ENCODE assay signal across 26 mouse cellular contexts in the genomic region with DNA sequence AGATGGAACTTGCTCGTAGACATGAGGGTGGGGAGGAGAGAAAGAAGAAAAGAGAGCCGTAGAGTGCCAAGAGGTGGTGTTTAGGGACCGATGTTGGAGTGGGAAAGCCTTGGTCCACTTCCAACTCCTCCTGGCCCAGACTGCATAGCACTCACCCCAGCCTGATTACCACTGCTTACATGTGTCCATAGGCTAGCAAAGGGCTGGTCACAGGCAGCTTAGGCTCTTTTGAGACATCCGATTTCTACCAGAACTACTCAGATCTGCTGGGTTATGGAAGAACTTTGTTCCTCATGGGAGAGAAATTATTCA.
"Had no signal": no experiment of that assay in that cellular context is flagged by ENCODE, and none has a peak within 500 bp of the region (broad histone marks: within the 10 kb centered on the region; RNA-seq: fewer than 3 reads in every experiment).

No protein-coding gene starts in this region.

- H3K4me2 ChIP-seq: heart, embryonic 12.5 days; hindbrain, embryonic 12.5 days; hindbrain, embryonic 14.5 days; intestine, embryonic 15.5 days; limb, embryonic 12.5 days; liver, embryonic 11.5 days had no signal

- DNase-seq: gastrocnemius, adult 2 months; gastrocnemius, postnatal 10 days; gastrocnemius, postnatal 25 days; heart, adult 18-20 months; heart, postnatal 10 days; heart, postnatal 4 days; kidney, adult 18-20 months; kidney, adult 8-10 months; kidney, postnatal 10 days; kidney, postnatal 25 days; kidney, postnatal 4 days; liver had no signal

- H3K4me3 ChIP-seq: gastrocnemius, adult 2 months; heart, embryonic 10.5 days; heart, embryonic 12.5 days; hindbrain, embryonic 10.5 days; hindbrain, embryonic 12.5 days; intestine, embryonic 15.5 days; layer of hippocampus, adult 2 months; left cerebral cortex, adult 2 months; limb, embryonic 10.5 days; limb, embryonic 12.5 days had no signal

- H3K9me3 ChIP-seq: heart, embryonic 10.5 days; heart, embryonic 12.5 days; hindbrain, embryonic 10.5 days; hindbrain, embryonic 12.5 days; intestine, embryonic 15.5 days; limb, embryonic 10.5 days; limb, embryonic 12.5 days had no signal

- ATAC-seq: hindbrain, embryonic 16.5 days; inflammation-experienced regulatory T-cells, adult 6 months; intestine, embryonic 15.5 days; intestine, postnatal 0 days had no signal

- H3K36me3 ChIP-seq: heart, embryonic 10.5 days; heart, embryonic 12.5 days; hindbrain, embryonic 10.5 days; hindbrain, embryonic 12.5 days; intestine, embryonic 15.5 days; limb, embryonic 10.5 days; limb, embryonic 12.5 days had no signal

- H3K27ac ChIP-seq: gastrocnemius, adult 2 months; heart, embryonic 10.5 days; hindbrain, embryonic 10.5 days; hindbrain, embryonic 12.5 days; hindbrain, embryonic 14.5 days; intestine, embryonic 15.5 days; layer of hippocampus, adult 2 months; left cerebral cortex, adult 2 months; limb, embryonic 12.5 days had no signal

- H3K27me3 ChIP-seq: heart, embryonic 12.5 days; hindbrain, embryonic 12.5 days; intestine, embryonic 15.5 days; limb, embryonic 12.5 days had no signal

- H3K9ac ChIP-seq: heart, embryonic 12.5 days; hindbrain, embryonic 12.5 days; hindbrain, embryonic 14.5 days; intestine, embryonic 15.5 days; limb, embryonic 12.5 days had no signal

- H3K4me1 ChIP-seq: heart, embryonic 12.5 days; hindbrain, embryonic 12.5 days had no signal
